ENCODE assay signal across 16 mouse cellular contexts in genomic region chr16:95668151-95668993, GRCm38 (mm10). TPM values are rescaled to one million over a fixed set of nuclear protein-coding genes. Genes with fewer than 3 reads are reported as not detected.
DNase-seq lines count a peak whose midpoint lies in the region; ATAC-seq lines count a peak whose summit lies in the region.
"Had no signal": no experiment of that assay in that cellular context is flagged by ENCODE, and none has a peak within 500 bp of the region (broad histone marks: within the 10 kb centered on the region; RNA-seq: fewer than 3 reads in every experiment).

No protein-coding gene starts in this region.

- no peak overlapping the region for H3K4me2 ChIP-seq in forebrain, embryonic 11.5 days (ENCODE audit: low read depth, low read length, severe bottlenecking)
- no peak overlapping the region for H3K4me2 ChIP-seq in midbrain, embryonic 14.5 days (ENCODE audit: low read length)
- H3K4me2 ChIP-seq in midbrain, embryonic 15.5 days = no peak overlapping the region
- H3K4me2 ChIP-seq: limb, embryonic 13.5 days; neural tube, embryonic 15.5 days had no signal

- H3K4me1 ChIP-seq in forebrain, embryonic 11.5 days (replicated peaks; ENCODE audit: control insufficient read depth, insufficient read depth, low read length) = 0 out of 2 replicates have a peak, but pooled peaks cover 2% of the 10 kb centered on the region
- H3K4me1 ChIP-seq in forebrain, embryonic 10.5 days = peaks cover 35% of the 10 kb centered on the region
- no peaks in the 10 kb centered on the region for H3K4me1 ChIP-seq in midbrain, embryonic 14.5 days (ENCODE audit: control insufficient read depth, insufficient read depth, low read length)
- H3K4me1 ChIP-seq in midbrain, embryonic 15.5 days = no peaks in the 10 kb centered on the region
- H3K4me1 ChIP-seq: neural tube, embryonic 15.5 days had no signal

- peak; percentile 55 for DNase-seq in forebrain, embryonic 11.5 days (ENCODE audit: low spot score)
- DNase-seq in forebrain, embryonic 10.5 days (ENCODE audit: extremely low spot score, low spot score) = no peak
- DNase-seq in midbrain, embryonic 14.5 days = peak; percentile 10
- peak; percentile 74 to 75 for DNase-seq in kidney, adult 8-10 months
- peak; percentile 34 for DNase-seq in telencephalon, adult 2 months (ENCODE audit: low read depth, low spot score)
- DNase-seq in adrenal gland, postnatal 25 days = no peak
- DNase-seq: cerebellum, adult 18-20 months; gastrocnemius, postnatal 25 days; heart, postnatal 14 days; spleen, adult 18-20 months; thymus, postnatal 14 days had no signal

- 39% methylated on average over 19 of the region's 19 CpGs for WGBS in forebrain, embryonic 11.5 days
- 54% methylated on average over 19 of the region's 19 CpGs for WGBS in forebrain, embryonic 10.5 days
- WGBS in midbrain, embryonic 14.5 days = 61% methylated on average over 19 of the region's 19 CpGs
- WGBS in midbrain, embryonic 15.5 days = 55% methylated on average over 19 of the region's 19 CpGs

- H3K27me3 ChIP-seq in forebrain, embryonic 11.5 days (ENCODE audit: control insufficient read depth, insufficient read depth, low read length) = peaks cover 2% of the 10 kb centered on the region; the same call in 1 of the 2 replicates
- peaks cover 78% of the 10 kb centered on the region for H3K27me3 ChIP-seq in forebrain, embryonic 10.5 days (ENCODE audit: poor library complexity, severe bottlenecking)
- H3K27me3 ChIP-seq in midbrain, embryonic 14.5 days (ENCODE audit: control insufficient read depth, insufficient read depth, low read length) = no peaks in the 10 kb centered on the region
- H3K27me3 ChIP-seq in midbrain, embryonic 15.5 days (replicated peaks) = no peaks in the 10 kb centered on the region
- H3K27me3 ChIP-seq: limb, embryonic 13.5 days; neural tube, embryonic 15.5 days had no signal

- H3K9ac ChIP-seq in forebrain, embryonic 11.5 days (ENCODE audit: low read length) = no peak overlapping the region
- no peak overlapping the region for H3K9ac ChIP-seq in midbrain, embryonic 14.5 days (replicated peaks; ENCODE audit: low read length)
- no peak overlapping the region for H3K9ac ChIP-seq in midbrain, embryonic 15.5 days
- H3K9ac ChIP-seq: limb, embryonic 13.5 days; neural tube, embryonic 15.5 days had no signal

- peak; percentile 83 for ATAC-seq in forebrain, embryonic 11.5 days (replicated peaks; ENCODE audit: low FRiP score)
- no peak for ATAC-seq in midbrain, embryonic 14.5 days (ENCODE audit: low FRiP score, low TSS enrichment)
- no peak for ATAC-seq in midbrain, embryonic 15.5 days (replicated peaks)
- ATAC-seq in megakaryocyte progenitor cell, adult 5-6 weeks (replicated peaks; ENCODE audit: poor library complexity) = no peak

- no peak overlapping the region for H3K27ac ChIP-seq in forebrain, embryonic 11.5 days (ENCODE audit: low read depth, low read length)
- H3K27ac ChIP-seq in forebrain, embryonic 10.5 days = no peak overlapping the region
- H3K27ac ChIP-seq in midbrain, embryonic 14.5 days (replicated peaks; ENCODE audit: low read depth, low read length) = no peak overlapping the region
- no peak overlapping the region for H3K27ac ChIP-seq in midbrain, embryonic 15.5 days
- H3K27ac ChIP-seq: limb, embryonic 13.5 days; neural tube, embryonic 15.5 days had no signal

- no peaks in the 10 kb centered on the region for H3K36me3 ChIP-seq in forebrain, embryonic 11.5 days (ENCODE audit: control insufficient read depth, insufficient read depth, low read length)
- no peaks in the 10 kb centered on the region for H3K36me3 ChIP-seq in forebrain, embryonic 10.5 days (replicated peaks)
- H3K36me3 ChIP-seq in midbrain, embryonic 14.5 days (ENCODE audit: control insufficient read depth, insufficient read depth, low read length) = no peaks in the 10 kb centered on the region
- no peaks in the 10 kb centered on the region for H3K36me3 ChIP-seq in midbrain, embryonic 15.5 days (replicated peaks)
- H3K36me3 ChIP-seq: G1E; limb, embryonic 13.5 days; neural tube, embryonic 15.5 days had no signal

- no peak overlapping the region for H3K4me3 ChIP-seq in forebrain, embryonic 11.5 days (ENCODE audit: low read depth, low read length)
- H3K4me3 ChIP-seq in forebrain, embryonic 10.5 days = no peak overlapping the region
- H3K4me3 ChIP-seq in midbrain, embryonic 14.5 days (replicated peaks; ENCODE audit: low read depth, low read length) = no peak overlapping the region
- no peak overlapping the region for H3K4me3 ChIP-seq in midbrain, embryonic 15.5 days
- H3K4me3 ChIP-seq: limb, embryonic 13.5 days; neural tube, embryonic 15.5 days had no signal

- H3K9me3 ChIP-seq in forebrain, embryonic 11.5 days (ENCODE audit: control insufficient read depth, low read length) = no peaks in the 10 kb centered on the region
- H3K9me3 ChIP-seq in forebrain, embryonic 10.5 days = no peaks in the 10 kb centered on the region
- H3K9me3 ChIP-seq in midbrain, embryonic 14.5 days (ENCODE audit: control insufficient read depth, low read length) = no peaks in the 10 kb centered on the region
- no peaks in the 10 kb centered on the region for H3K9me3 ChIP-seq in midbrain, embryonic 15.5 days
- H3K9me3 ChIP-seq: G1E; limb, embryonic 13.5 days; neural tube, embryonic 15.5 days had no signal

RNA-seq across cellular contexts. Expression of gene Ets2, which starts 33.5 kb away (rescaled TPM):
- 15.6 and 16.1 TPM in 2 replicates for polyA plus RNA-seq in forebrain, embryonic 11.5 days (2014; fragmentation: Nextera tagmentation; extraction: Ambion mirVana)
- polyA plus RNA-seq in forebrain, embryonic 10.5 days (2016; fragmentation: Nextera tagmentation; extraction: Ambion mirVana) = 14.2 and 16.8 TPM in 2 replicates
- polyA plus RNA-seq in midbrain, embryonic 14.5 days (2014; fragmentation: Nextera tagmentation; extraction: Ambion mirVana) = 11.9 and 12.4 TPM in 2 replicates
- 18.0 TPM in 2 replicates for polyA plus RNA-seq in midbrain, embryonic 15.5 days (2015; fragmentation: Nextera tagmentation; extraction: Ambion mirVana)
- 52.2 and 56.2 TPM in 2 replicates for total RNA-seq in adrenal gland, postnatal 25 days (2021)
- total RNA-seq in megakaryocyte progenitor cell, adult 5-6 weeks (2015) = 9.9 and 12.1 TPM in 2 replicates
- 7.0 and 9.8 TPM in 2 replicates for total RNA-seq in megakaryocyte progenitor cell, adult 5-6 weeks (2017)

Comparison
In these comparisons a context has a peak if more than half of its experiments do, and no peak if none do; other contexts are left out.
1. DNase-seq: peak in forebrain, embryonic 11.5 days (single experiment), midbrain, embryonic 14.5 days (single experiment), kidney, adult 8-10 months (2 of 2) and telencephalon, adult 2 months (single experiment); none in forebrain, embryonic 10.5 days (single experiment) and adrenal gland, postnatal 25 days (single experiment).